Mouse (Mus musculus): ENCODE results near the gene Klk14. TPM values are rescaled to one million over a fixed set of nuclear protein-coding genes. Genes with fewer than 3 reads are reported as not detected.

The Klk14 gene
- polyA plus RNA-seq, 1 experiment = not detected

DNA sequence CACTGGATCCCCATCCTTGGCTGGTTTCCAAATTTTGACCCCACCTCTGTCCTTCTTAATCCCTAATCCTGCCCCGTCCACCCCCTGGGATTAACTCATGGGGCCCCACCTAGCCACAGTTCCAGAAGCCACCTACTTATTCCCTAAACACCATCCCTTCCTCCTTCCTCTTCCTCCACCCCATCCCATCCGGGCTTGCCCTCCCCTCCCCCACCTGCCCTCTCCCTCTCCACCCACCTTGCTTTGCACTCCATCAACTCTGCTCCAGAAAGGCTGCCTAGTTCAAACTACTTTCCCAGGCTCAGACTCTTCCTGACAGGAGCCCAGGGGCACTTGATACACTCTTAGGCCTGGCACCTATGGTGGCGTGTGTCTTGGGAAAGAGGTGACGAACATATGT is 22.0 kb downstream of the Klk14 start, which contains the start of gene Klk13:
TSS of gene Klk13 (plus strand) at position 301 of the 400 bp plus-strand sequence.
- Histone ChIP-seq H3K4me1 (ENCODE audit: control insufficient read depth, insufficient read depth, low read length) (peaks cover 8% of the 10 kb centered on the region; the same call in 1 of the 2 replicates), H3K27ac (ENCODE audit: insufficient read depth, low read depth, low read length) (no peak within 1 kb of the TSS), H3K4me3 (ENCODE audit: insufficient read depth, low read depth, low read length) (no peak within 1 kb of the TSS)
- 54% methylated on average over 4 of the region's 4 CpGs for WGBS
- TF ChIP-seq CTCF (IDR thresholded peaks at IDR 0.05; ENCODE audit: insufficient read depth, low read depth, low read length) = no peak
- TF ChIP-seq POLR2A (IDR thresholded peaks at IDR 0.05; ENCODE audit: insufficient read depth, low read depth, low read length) = no peak

DNA sequence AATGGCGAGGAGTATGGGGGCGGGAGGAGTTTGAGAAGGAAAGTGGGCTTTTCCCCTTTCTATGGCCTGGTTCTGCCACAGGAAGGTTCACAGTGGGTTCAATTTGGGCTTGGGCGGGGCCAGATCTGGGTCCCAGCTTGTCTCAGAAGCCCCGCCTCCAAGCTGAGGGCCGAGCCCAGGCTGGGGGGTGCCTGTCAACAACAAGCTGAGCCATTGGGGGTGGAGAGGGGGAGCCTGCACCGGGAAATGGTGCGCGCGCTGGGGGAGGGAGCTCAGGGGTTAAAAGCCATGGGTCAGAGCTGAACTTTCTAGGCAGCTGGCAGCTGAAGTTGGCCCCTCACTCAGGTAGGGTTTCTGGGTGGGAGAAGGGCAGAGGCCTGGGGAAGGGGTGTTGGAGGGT is 22.7 kb downstream of the Klk14 start:
- no peak overlapping the region for H3K27ac ChIP-seq (ENCODE audit: insufficient read depth, low read depth, low read length)
- peaks cover 8% of the 10 kb centered on the region; the same call in 1 of the 2 replicates for H3K4me1 ChIP-seq (ENCODE audit: control insufficient read depth, insufficient read depth, low read length)
- TF ChIP-seq POLR2A (IDR thresholded peaks at IDR 0.05; ENCODE audit: insufficient read depth, low read depth, low read length) (no peak), CTCF (IDR thresholded peaks at IDR 0.05; ENCODE audit: insufficient read depth, low read depth, low read length) (no peak)
- WGBS = 10% methylated on average over 9 of the region's 9 CpGs
- no peak overlapping the region for H3K4me3 ChIP-seq (ENCODE audit: insufficient read depth, low read depth, low read length)

DNA sequence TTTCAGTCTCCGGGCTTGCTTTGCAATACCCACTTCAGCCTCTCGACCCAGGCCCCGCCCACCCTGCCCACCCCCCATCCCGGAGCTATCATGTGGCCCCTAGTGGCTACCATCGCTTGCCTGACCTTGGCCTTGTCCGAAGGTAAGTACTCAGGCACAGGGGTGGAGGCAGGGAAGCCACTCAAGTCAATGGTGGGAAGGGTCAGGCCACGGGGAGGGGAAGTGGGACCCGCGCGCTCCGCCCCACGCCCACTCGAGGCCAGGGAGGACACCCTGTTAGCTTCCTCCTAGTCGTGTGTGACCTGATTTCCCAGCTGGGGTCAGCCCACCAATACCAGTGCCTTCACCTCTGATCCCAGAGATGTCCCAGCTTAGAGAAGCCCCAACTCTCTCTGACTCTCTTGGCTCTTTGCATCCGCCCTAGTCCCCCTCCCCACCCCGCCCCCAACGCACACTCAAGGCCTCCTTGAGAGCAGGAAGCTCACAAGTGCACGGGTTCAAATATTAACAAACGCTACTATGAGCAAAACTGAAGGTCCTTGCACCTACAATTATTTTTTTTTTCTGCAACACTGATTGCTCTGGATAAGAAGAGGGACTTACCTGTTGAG is 23.6 kb downstream of the Klk14 start:
- no peak overlapping the region for H3K27ac ChIP-seq (ENCODE audit: insufficient read depth, low read depth, low read length)
- peaks cover 8% of the 10 kb centered on the region; the same call in 1 of the 2 replicates for H3K4me1 ChIP-seq (ENCODE audit: control insufficient read depth, insufficient read depth, low read length)
- TF ChIP-seq CTCF (IDR thresholded peaks at IDR 0.05; ENCODE audit: insufficient read depth, low read depth, low read length) = no peak
- no peak for TF ChIP-seq POLR2A (IDR thresholded peaks at IDR 0.05; ENCODE audit: insufficient read depth, low read depth, low read length)
- WGBS = 14% methylated on average over 19 of the region's 19 CpGs
- no peak overlapping the region for H3K4me3 ChIP-seq (ENCODE audit: insufficient read depth, low read depth, low read length)

Other genes starting within 250 kb of the Klk14 start
- gene Cldnd2, start 249.6 kb upstream of the Klk14 start, polyA plus RNA-seq (2012; ENCODE audit: insufficient read depth, insufficient read length, low replicate concordance, missing spikeins) = not detected in 2 replicates
- not detected in 2 replicates for gene Etfb, start 246.3 kb upstream of the Klk14 start, polyA plus RNA-seq (2012; ENCODE audit: insufficient read depth, insufficient read length, low replicate concordance, missing spikeins)
- gene Gm45233, start 246.3 kb upstream of the Klk14 start, polyA plus RNA-seq (2012; ENCODE audit: insufficient read depth, insufficient read length, low replicate concordance, missing spikeins) = not detected in 2 replicates
- not detected in 2 replicates for gene Vsig10l, start 227.3 kb upstream of the Klk14 start, polyA plus RNA-seq (2012; ENCODE audit: insufficient read depth, insufficient read length, low replicate concordance, missing spikeins)
- gene Iglon5, start 200.3 kb upstream of the Klk14 start, polyA plus RNA-seq (2012; ENCODE audit: insufficient read depth, insufficient read length, low replicate concordance, missing spikeins) = not detected in 2 replicates
- not detected in 2 replicates for gene 4931406B18Rik, start 184.5 kb upstream of the Klk14 start, polyA plus RNA-seq (2012; ENCODE audit: insufficient read depth, insufficient read length, low replicate concordance, missing spikeins)
- not detected in 2 replicates for gene Cd33, start 146.0 kb upstream of the Klk14 start, polyA plus RNA-seq (2012; ENCODE audit: insufficient read depth, insufficient read length, low replicate concordance, missing spikeins)
- gene Zfp658, start 128.2 kb upstream of the Klk14 start, polyA plus RNA-seq (2012; ENCODE audit: insufficient read depth, insufficient read length, low replicate concordance, missing spikeins) = not detected in 2 replicates
- not detected in 2 replicates for gene Zfp719, start 110.8 kb upstream of the Klk14 start, polyA plus RNA-seq (2012; ENCODE audit: insufficient read depth, insufficient read length, low replicate concordance, missing spikeins)
- not detected in 2 replicates for gene Zfp819, start 83.2 kb upstream of the Klk14 start, polyA plus RNA-seq (2012; ENCODE audit: insufficient read depth, insufficient read length, low replicate concordance, missing spikeins)
- gene Ceacam18, start 55.7 kb upstream of the Klk14 start, polyA plus RNA-seq (2012; ENCODE audit: insufficient read depth, insufficient read length, low replicate concordance, missing spikeins) = not detected in 2 replicates
- not detected in 2 replicates for gene Siglece, start 30.3 kb upstream of the Klk14 start, polyA plus RNA-seq (2012; ENCODE audit: insufficient read depth, insufficient read length, low replicate concordance, missing spikeins)
- gene Ctu1, start 18.4 kb upstream of the Klk14 start, polyA plus RNA-seq (2012; ENCODE audit: insufficient read depth, insufficient read length, low replicate concordance, missing spikeins) = not detected in 2 replicates
- not detected in 2 replicates for gene Klk13, start 22.1 kb downstream of the Klk14 start, polyA plus RNA-seq (2012; ENCODE audit: insufficient read depth, insufficient read length, low replicate concordance, missing spikeins)
- not detected in 2 replicates for gene Klk12, start 78.5 kb downstream of the Klk14 start, polyA plus RNA-seq (2012; ENCODE audit: insufficient read depth, insufficient read length, low replicate concordance, missing spikeins)
- not detected in 2 replicates for gene Klk11, start 84.2 kb downstream of the Klk14 start, polyA plus RNA-seq (2012; ENCODE audit: insufficient read depth, insufficient read length, low replicate concordance, missing spikeins)
- gene Klk10, start 90.6 kb downstream of the Klk14 start, polyA plus RNA-seq (2012; ENCODE audit: insufficient read depth, insufficient read length, low replicate concordance, missing spikeins) = not detected in 2 replicates
- not detected in 2 replicates for gene Klk9, start 101.5 kb downstream of the Klk14 start, polyA plus RNA-seq (2012; ENCODE audit: insufficient read depth, insufficient read length, low replicate concordance, missing spikeins)
- gene Klk8, start 107.2 kb downstream of the Klk14 start, polyA plus RNA-seq (2012; ENCODE audit: insufficient read depth, insufficient read length, low replicate concordance, missing spikeins) = not detected in 2 replicates
- not detected in 2 replicates for gene Klk7, start 120.9 kb downstream of the Klk14 start, polyA plus RNA-seq (2012; ENCODE audit: insufficient read depth, insufficient read length, low replicate concordance, missing spikeins)
- gene Klk6, start 134.1 kb downstream of the Klk14 start, polyA plus RNA-seq (2012; ENCODE audit: insufficient read depth, insufficient read length, low replicate concordance, missing spikeins) = not detected in 2 replicates
- not detected in 2 replicates for gene Klk5, start 151.6 kb downstream of the Klk14 start, polyA plus RNA-seq (2012; ENCODE audit: insufficient read depth, insufficient read length, low replicate concordance, missing spikeins)
- not detected in 2 replicates for gene Klk4, start 190.7 kb downstream of the Klk14 start, polyA plus RNA-seq (2012; ENCODE audit: insufficient read depth, insufficient read length, low replicate concordance, missing spikeins)
- gene Klk15, start 243.3 kb downstream of the Klk14 start, polyA plus RNA-seq (2012; ENCODE audit: insufficient read depth, insufficient read length, low replicate concordance, missing spikeins) = not detected in 2 replicates